Mouse (Mus musculus) MEL (cell line): Measurements from ENCODE around the gene Gm49325. TPM values are rescaled to one million over a fixed set of nuclear protein-coding genes. Genes with fewer than 3 reads are reported as not detected.
A peak's percentile ranks its signal among the peaks of the same experiment; 100 is the strongest.

Experiments used
- DNase-seq: peaks from one replicate; pipeline ENCODE4 v3.0.0; 2011; ENCODE audit warnings: low read depth, low spot score
- H3K27ac ChIP-seq: 2 replicates; pipeline ENCODE4 v1.5.1; 2012; ENCODE audit warnings: low read depth, mild to moderate bottlenecking, control low read depth, low read length, moderate library complexity; ENCODE audit not compliant: control insufficient read depth
- H3K27me3 ChIP-seq, 2 experiments: fragments of 150-350 bp in 1 of 2; sonication (generic) in 1 of 2; 2 replicates each; pipeline ENCODE4 v1.6.1; 2012; ENCODE audit warnings: low read length in 2 of 2, mild to moderate bottlenecking in 2 of 2, improper control_type of control experiment in 1 of 2, moderate library complexity in 1 of 2; ENCODE audit not compliant: insufficient read depth in 2 of 2, control insufficient read depth in 1 of 2
- H3K36me3 ChIP-seq, 2 experiments: 2 replicates each; pipeline ENCODE4 v1.6.1; 2012 to 2014; ENCODE audit warnings: low read length in 2 of 2, improper control_type of control experiment in 1 of 2, inconsistent platforms in 1 of 2, mild to moderate bottlenecking in 1 of 2; ENCODE audit not compliant: insufficient read depth in 2 of 2, control insufficient read depth in 1 of 2
- H3K4me1 ChIP-seq, 2 experiments: fragments of 150-350 bp in 1 of 2; sonication (generic) in 1 of 2; 2 replicates each; pipeline ENCODE4 v1.6.1; 2012; ENCODE audit warnings: low read length in 2 of 2, improper control_type of control experiment in 1 of 2, mild to moderate bottlenecking in 1 of 2; ENCODE audit not compliant: insufficient read depth in 2 of 2, control insufficient read depth in 1 of 2
- H3K4me3 ChIP-seq, 2 experiments: fragments of 150-350 bp in 1 of 2; sonication (generic) in 1 of 2; 2 replicates each; pipeline ENCODE4 v1.5.1; 2012; ENCODE audit warnings: low read depth in 2 of 2, low read length in 2 of 2, mild to moderate bottlenecking in 2 of 2, moderate library complexity in 2 of 2, control low read depth in 1 of 2, improper control_type of control experiment in 1 of 2; ENCODE audit not compliant: control insufficient read depth in 1 of 2, insufficient read depth in 1 of 2
- H3K79me2 ChIP-seq: 2 replicates; pipeline ENCODE4 v1.6.1; 2012; ENCODE audit warnings: mild to moderate bottlenecking, low read length, moderate library complexity; ENCODE audit not compliant: control insufficient read depth, poor library complexity, insufficient read depth
- H3K9ac ChIP-seq: 2 replicates; pipeline ENCODE4 v1.6.1; 2012; ENCODE audit warnings: low read depth, mild to moderate bottlenecking, control low read depth, low read length, moderate library complexity; ENCODE audit not compliant: control insufficient read depth, poor library complexity, severe bottlenecking
- H3K9me3 ChIP-seq: fragments of 150-350 bp; sonication (generic); replicated peaks from 2 replicates; pipeline ENCODE4 v1.6.1; 2012; ENCODE audit warnings: mild to moderate bottlenecking, low read length, improper control_type of control experiment, moderate library complexity; ENCODE audit not compliant: insufficient read depth
- CHD2 ChIP-seq: IDR thresholded peaks from 2 replicates; pipeline ENCODE4 v1.6.1; 2011; ENCODE audit warnings: low read length, improper control_type of control experiment
- CTCF ChIP-seq, 3 experiments: IDR thresholded peaks in 2 of 3; conservative IDR thresholded peaks in 1 of 3; 2 replicates each; pipeline ENCODE4 v1.5.1; 2011 to 2012; ENCODE audit warnings: low read length in 3 of 3, low read depth in 2 of 3, mild to moderate bottlenecking in 2 of 3, improper control_type of control experiment in 1 of 3, inconsistent platforms in 1 of 3, mixed read lengths in 1 of 3, moderate library complexity in 1 of 3; ENCODE audit not compliant: control insufficient read depth in 1 of 3, insufficient read depth in 1 of 3, poor library complexity in 1 of 3, severe bottlenecking in 1 of 3
- E2F4 ChIP-seq: IDR thresholded peaks from 2 replicates; pipeline ENCODE4 v1.6.1; 2011; ENCODE audit warnings: low read depth, low read length, improper control_type of control experiment, borderline replicate concordance
- EP300 ChIP-seq, 2 experiments: IDR thresholded peaks; 2 replicates each; pipeline ENCODE4 v1.6.1; 2011; ENCODE audit warnings: improper control_type of control experiment in 2 of 2, low read length in 2 of 2, low read depth in 1 of 2, mild to moderate bottlenecking in 1 of 2
- GABPA ChIP-seq: IDR thresholded peaks from 2 replicates; pipeline ENCODE4 v1.6.1; 2012; ENCODE audit warnings: low read depth, mild to moderate bottlenecking, inconsistent platforms, low read length, improper control_type of control experiment, moderate library complexity
- GATA1 ChIP-seq: IDR thresholded peaks from 2 replicates; pipeline ENCODE4 v1.6.1; 2011; ENCODE audit warnings: low read depth, low read length, improper control_type of control experiment
- KAT2A ChIP-seq: conservative IDR thresholded peaks from 2 replicates; pipeline ENCODE4 v1.6.1; 2012; ENCODE audit warnings: low read depth, low read length, improper control_type of control experiment, inconsistent platforms
- MEF2A ChIP-seq: IDR thresholded peaks from 2 replicates; pipeline ENCODE4 v1.6.1; 2014; ENCODE audit warnings: low read depth, mild to moderate bottlenecking, inconsistent platforms, low read length, improper control_type of control experiment; ENCODE audit not compliant: poor library complexity, insufficient replicate concordance, severe bottlenecking; ENCODE audit errors: extremely low read depth
- MYB ChIP-seq: IDR thresholded peaks from 2 replicates; pipeline ENCODE4 v1.6.1; 2011; ENCODE audit warnings: mild to moderate bottlenecking, low read depth, low read length, improper control_type of control experiment
- POLR2AphosphoS5 ChIP-seq: IDR thresholded peaks from 2 replicates; pipeline ENCODE4 v1.6.1; 2012; ENCODE audit warnings: low read depth, borderline replicate concordance, mild to moderate bottlenecking, inconsistent platforms, low read length, moderate library complexity, mixed read lengths
- RAD21 ChIP-seq: IDR thresholded peaks from 2 replicates; pipeline ENCODE4 v1.6.1; 2011; ENCODE audit warnings: mild to moderate bottlenecking, low read depth, low read length, improper control_type of control experiment
- SMC3 ChIP-seq: IDR thresholded peaks from 2 replicates; pipeline ENCODE4 v1.6.1; 2011; ENCODE audit warnings: low read depth, low read length, improper control_type of control experiment
- TBP ChIP-seq: IDR thresholded peaks from 2 replicates; pipeline ENCODE4 v1.8.0; 2011; ENCODE audit warnings: low read depth, low read length, improper control_type of control experiment
- TCF12 ChIP-seq: IDR thresholded peaks from 2 replicates; pipeline ENCODE4 v1.6.1; 2014; ENCODE audit warnings: low read depth, mild to moderate bottlenecking, inconsistent platforms, low read length, improper control_type of control experiment, moderate library complexity
- UBTF ChIP-seq: IDR thresholded peaks from 2 replicates; pipeline ENCODE4 v1.6.1; 2012; ENCODE audit warnings: low read depth, mild to moderate bottlenecking, inconsistent platforms, low read length, improper control_type of control experiment, moderate library complexity, borderline replicate concordance; ENCODE audit not compliant: insufficient read depth
- USF2 ChIP-seq, 2 experiments: IDR thresholded peaks; 2 replicates each; pipeline ENCODE4 v1.6.1; 2011 to 2012; ENCODE audit warnings: improper control_type of control experiment in 2 of 2, low read length in 2 of 2, borderline replicate concordance in 1 of 2, inconsistent platforms in 1 of 2, low read depth in 1 of 2, mild to moderate bottlenecking in 1 of 2; ENCODE audit not compliant: insufficient read depth in 1 of 2
- ZC3H11A ChIP-seq: IDR thresholded peaks from 2 replicates; pipeline ENCODE4 v1.6.1; 2012; ENCODE audit warnings: low read depth, mild to moderate bottlenecking, inconsistent platforms, low read length, improper control_type of control experiment
- polyA plus RNA-seq, 2 experiments: library from polyadenylated mRNA; stranded (reverse) in 1 of 2; unstranded in 1 of 2; fragments of >175 nt in 1 of 2; fragments of >200 nt in 1 of 2; gene quantifications; 2 replicates each; pipeline versions ENCODE4 v1.2.1 to v1.2.4; 2012; ENCODE audit warnings: low replicate concordance in 2 of 2, low read depth in 1 of 2; ENCODE audit not compliant: insufficient read length in 2 of 2, insufficient read depth in 1 of 2, missing spikeins in 1 of 2
- total RNA-seq: library from RNA; depleted of rRNA; stranded (reverse); fragments of 300-350 nt; gene quantifications from 2 replicates; pipeline ENCODE4 v1.2.3, GENCODE M21; 2012

Gm49325 gene
- total and polyA plus RNA-seq, 3 experiments: 1.0 to 3.7 TPM; not detected in 1

DNA sequence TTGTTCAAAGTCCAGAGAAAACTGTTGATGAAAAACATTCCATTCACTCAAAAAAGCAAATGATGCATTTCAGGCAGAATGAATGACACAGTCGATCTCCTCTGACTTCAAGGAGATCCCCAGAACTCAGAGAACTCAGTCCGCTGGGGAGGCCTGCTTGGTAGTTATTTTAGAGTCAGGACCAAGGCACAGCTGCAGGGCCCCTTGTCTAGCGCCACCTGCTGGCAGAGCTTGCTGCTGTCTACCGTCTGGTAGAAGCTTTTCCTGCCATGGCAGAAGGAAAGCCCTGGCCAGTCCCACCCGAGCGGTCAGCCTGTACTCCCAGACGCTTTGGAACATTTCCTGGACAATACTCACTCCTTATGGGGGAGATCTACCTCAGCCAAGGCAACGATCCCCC lies 39.3 kb upstream of the Gm49325 start:
- no peaks in the 10 kb centered on the region for H3K27me3 ChIP-seq
- H3K9ac ChIP-seq: no peak overlapping the region
- H3K36me3 ChIP-seq: peaks cover 5 to 25% of the 10 kb centered on the region in 2 experiments
- H3K4me3 ChIP-seq: no peak overlapping the region
- no peak overlapping the region for H3K27ac ChIP-seq
- TF ChIP-seq SMC3: peak; percentile 75
- TF ChIP-seq RAD21: peak; percentile 47
- no peak for TF ChIP-seq GABPA
- no peak for TF ChIP-seq KAT2A
- TF ChIP-seq CTCF (IDR thresholded peaks at IDR 0.05 in 2 of 3, conservative IDR thresholded peaks at IDR 0.05 in 1 of 3; ENCODE audit: control insufficient read depth in 1 of 3, insufficient read depth in 1 of 3, low read depth in 2 of 3, low read length in 3 of 3, poor library complexity in 1 of 3, severe bottlenecking in 1 of 3): peak; percentile 90 to 98 (median 97)
- TF ChIP-seq UBTF: no peak
- TF ChIP-seq POLR2AphosphoS5: no peak
- TF ChIP-seq ZC3H11A: peak; percentile 4; the same call in 1 of the 2 replicates
- no peaks in the 10 kb centered on the region for H3K9me3 ChIP-seq
- no peaks in the 10 kb centered on the region for H3K79me2 ChIP-seq
- DNase-seq: peak; percentile 83
- H3K4me1 ChIP-seq: peaks cover 20 to 40% of the 10 kb centered on the region in 2 experiments

GRCm38 (mm10) chr10:77569481-77569880 lies 36.5 kb upstream of the Gm49325 start:
- Histone ChIP-seq H3K9me3 (no peaks in the 10 kb centered on the region), H3K27me3 (no peaks in the 10 kb centered on the region), H3K27ac (no peak overlapping the region), H3K79me2 (no peaks in the 10 kb centered on the region), H3K36me3 (peaks cover 0 to 17% of the 10 kb centered on the region in 2 experiments; a peak in 2 of 4 replicates), H3K9ac (no peak overlapping the region), H3K4me3 (no peak overlapping the region), H3K4me1 (peaks cover 15 to 31% of the 10 kb centered on the region in 2 experiments)
- TF ChIP-seq MEF2A (no peak), SMC3 (no peak), GATA1 (no peak), E2F4 (no peak), EP300 (IDR thresholded peaks at IDR 0.05; ENCODE audit: low read depth in 1 of 2, low read length in 2 of 2) (no peak), TBP (no peak), TCF12 (no peak), MYB (no peak), USF2 (IDR thresholded peaks at IDR 0.05; ENCODE audit: borderline replicate concordance in 1 of 2, insufficient read depth in 1 of 2, low read depth in 1 of 2, low read length in 2 of 2) (no peak), GABPA (no peak), CHD2 (no peak)
- DNase-seq: no peak
